Mouse (Mus musculus) brain, embryonic 18.5 days (tissue): ENCODE data around the gene Pwp1.
A peak's percentile ranks its signal among the peaks of the same experiment; 100 is the strongest.
"Not testable (repeated sequence)": the region's sequence is repeated elsewhere in the genome, so short reads cannot be mapped to it uniquely, and the experiment has no call there.

Source experiments
- DNase-seq: peaks from one replicate; pipeline ENCODE4 v3.0.0-alpha.2; 2012; ENCODE audit warnings: low read depth, low spot score

Gene Pwp1

DNA sequence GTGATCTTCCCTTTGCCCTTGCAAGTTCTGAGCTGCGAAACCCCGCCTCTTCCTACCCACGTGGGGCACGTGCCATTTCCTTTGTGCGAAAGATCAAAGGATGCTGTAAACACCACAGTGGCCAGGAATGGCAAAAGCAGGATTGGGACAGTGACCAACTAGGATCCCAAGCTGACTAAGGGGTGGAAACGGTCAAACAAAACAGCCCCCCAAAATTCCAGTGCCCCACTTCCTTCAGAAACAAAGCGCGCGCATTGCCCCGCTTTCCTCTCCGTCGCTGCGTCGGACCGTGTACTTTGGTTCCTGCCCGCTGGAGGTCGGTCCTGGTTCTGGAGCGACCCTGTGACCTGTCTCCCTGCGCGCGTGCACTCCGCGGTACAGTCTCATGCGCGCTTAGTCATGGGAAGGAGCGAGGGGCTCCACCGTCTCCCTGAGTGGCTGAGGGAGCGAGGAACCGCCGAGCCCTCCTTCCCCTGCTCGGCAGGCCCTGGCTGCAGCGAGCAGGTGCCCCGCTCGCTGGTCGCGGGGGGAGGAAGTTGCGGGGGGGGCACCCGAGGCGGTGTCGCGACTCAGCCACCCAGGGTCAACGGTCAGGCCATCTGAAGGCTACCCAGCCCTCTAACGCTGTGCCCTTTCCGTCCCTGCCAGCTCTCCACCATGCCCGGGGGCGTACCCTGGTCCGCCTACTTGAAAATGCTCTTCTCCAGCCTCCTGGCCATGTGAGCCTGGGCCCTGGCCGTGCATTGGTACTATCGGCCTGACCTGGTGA is at the start of gene Pwp1:
TSS of gene Pwp1 (plus strand) at position 410 of the 769 bp plus-strand sequence.
- DNase-seq: peak; percentile 37

DNA sequence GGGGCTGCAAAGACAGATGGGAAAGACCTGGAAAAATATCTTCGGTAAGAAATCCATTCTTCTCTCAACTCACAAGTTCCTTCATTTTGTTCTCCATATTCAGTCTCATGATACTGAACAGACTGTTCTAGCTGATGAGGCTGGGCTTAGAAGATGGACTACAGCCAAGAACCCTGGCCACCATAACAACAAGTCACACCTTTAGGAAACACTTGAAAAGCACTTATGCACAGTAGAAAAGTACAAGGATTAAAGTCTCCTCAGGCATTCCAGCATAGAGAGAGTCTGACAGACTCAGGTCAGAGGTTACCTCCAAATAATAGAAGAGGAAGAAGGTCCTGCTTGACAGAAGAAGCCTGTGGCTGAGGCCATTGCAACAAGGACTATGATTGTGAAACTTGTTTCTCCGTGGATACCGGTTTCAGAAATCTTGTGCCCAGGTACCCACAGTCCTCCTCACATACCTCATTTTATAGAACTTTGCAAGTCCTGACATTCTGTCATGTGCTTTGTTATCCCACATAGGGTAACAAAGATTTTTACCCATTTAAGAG is 7.1 kb upstream of the Pwp1 start:
- not testable (repeated sequence) for DNase-seq

DNA sequence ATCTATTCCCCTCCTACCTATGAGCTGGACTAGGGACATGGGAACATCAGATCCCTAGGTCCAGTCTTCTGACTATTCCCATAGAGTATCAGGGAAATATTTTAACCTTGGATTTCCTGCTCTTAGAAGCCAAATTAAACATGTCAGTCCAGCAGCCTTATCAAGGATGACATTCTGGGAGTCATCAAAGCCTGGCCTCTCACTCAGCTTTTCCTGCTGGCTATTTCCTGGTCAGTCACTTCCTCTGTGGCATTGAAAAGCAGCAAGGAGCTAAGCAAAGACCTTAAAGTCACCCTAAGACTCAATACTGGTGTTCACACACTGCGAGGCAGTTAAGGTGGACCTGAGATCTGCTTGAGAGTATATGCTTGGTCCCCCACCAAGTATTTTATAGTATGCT is 5.5 kb upstream of the Pwp1 start:
- DNase-seq: not testable (repeated sequence)

DNA sequence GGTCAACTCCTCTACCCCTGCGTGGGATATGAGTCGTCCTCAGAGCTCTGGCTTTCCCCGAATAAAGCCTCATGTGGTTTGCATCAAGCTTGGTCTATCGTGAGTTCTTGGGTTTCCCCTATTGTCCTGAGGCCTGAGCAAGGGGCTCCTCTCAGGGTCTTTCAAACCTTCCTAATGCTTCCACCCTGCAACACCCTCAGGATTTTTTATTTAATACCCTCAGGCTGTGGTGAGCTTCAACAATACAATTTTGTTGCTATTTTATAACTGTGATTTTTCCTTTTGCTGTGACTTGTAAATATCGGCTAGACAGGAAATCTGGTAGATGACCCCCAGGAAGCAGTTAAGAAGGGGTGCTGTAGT is 591 bp upstream of the Pwp1 start:
- DNase-seq: not testable (repeated sequence)

DNA sequence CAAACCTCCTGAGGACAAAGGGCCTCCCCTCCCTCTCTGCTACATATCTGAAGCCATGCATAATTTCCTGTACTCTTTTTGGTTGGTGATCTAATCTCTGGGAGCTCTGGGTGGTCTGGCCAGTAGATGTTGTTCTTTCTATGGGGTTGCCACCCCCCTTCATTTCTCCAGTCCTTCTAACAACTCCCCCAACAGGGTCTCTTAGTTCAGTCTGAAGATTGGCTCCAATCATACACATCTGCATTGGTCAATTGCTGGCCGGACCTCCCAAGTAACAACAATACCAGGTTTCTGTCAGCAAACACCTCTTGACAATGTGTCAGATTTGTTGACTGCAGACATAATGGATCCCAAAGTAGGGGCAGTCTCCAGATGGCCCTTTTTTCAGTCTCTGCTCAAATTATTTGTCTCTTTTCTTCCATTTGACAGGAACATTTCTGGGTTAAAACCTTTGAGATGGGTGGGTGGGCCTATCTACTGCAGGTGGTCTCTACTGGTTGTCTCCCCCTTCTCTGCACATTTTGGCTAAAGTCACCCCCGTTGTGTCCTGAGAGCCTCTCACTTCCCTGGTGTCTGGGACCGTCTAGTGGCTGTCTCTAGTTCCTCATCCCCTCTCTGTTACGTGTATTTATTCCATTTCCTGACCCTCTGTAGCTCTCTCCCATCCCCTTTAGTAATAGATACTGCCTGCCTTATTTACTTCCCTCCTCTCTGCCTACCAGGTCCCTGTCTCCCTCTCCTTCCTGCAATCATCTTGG is 17.0 kb downstream of the Pwp1 start:
- DNase-seq: no peak

DNA sequence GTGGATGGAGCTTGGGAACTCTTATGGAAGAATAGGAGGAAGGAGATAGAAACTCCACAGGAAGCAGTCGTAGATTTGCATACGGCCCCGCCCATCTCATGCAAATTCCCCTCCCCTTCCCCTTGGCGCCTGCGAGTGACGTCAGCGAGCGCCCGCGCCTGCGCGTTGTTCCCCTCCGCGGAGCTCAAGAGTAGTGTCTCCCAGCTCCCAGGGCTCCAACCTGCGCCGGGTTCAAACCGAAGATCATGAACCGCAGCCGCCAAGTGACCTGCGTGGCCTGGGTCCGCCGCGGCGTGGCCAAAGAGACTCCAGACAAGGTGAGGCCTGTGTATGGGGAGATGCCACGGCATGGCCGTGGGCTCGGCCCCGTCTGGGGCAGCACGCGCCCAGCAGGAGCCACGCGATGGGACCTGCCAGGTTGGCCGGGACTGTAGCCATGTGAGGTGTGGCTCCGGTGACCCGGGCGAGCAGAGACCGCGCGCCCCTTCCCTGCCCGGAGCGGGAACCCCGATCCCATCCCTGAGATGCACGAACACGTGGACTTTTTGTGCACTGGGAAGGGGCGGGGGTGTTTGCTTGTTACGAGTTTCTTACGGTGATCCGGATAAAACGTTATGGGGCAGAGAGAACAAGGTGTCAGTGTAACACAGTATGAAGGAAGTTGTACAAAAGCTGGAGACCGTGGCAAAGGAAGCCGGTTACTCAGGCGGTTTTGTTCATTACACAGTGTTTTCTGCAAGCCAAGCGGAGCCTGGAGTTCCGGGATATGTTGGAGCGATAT is 42.6 kb downstream of the Pwp1 start:
- DNase-seq: peak; percentile 79

DNA sequence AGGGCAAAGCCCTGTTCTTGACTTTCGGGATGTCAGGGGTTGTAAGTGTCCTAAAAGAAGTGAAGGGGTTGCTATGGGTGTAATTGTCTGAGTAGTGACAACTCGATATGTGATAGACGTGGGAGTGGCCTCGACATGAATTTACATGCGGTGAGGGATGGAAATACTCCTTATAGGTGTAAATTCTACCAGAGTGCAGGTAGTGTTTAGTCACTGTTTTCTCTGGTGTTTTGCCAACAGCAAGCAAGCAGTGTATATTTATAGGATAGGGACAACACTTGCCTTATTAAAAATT is 43.1 kb downstream of the Pwp1 start:
- DNase-seq: no peak

DNA sequence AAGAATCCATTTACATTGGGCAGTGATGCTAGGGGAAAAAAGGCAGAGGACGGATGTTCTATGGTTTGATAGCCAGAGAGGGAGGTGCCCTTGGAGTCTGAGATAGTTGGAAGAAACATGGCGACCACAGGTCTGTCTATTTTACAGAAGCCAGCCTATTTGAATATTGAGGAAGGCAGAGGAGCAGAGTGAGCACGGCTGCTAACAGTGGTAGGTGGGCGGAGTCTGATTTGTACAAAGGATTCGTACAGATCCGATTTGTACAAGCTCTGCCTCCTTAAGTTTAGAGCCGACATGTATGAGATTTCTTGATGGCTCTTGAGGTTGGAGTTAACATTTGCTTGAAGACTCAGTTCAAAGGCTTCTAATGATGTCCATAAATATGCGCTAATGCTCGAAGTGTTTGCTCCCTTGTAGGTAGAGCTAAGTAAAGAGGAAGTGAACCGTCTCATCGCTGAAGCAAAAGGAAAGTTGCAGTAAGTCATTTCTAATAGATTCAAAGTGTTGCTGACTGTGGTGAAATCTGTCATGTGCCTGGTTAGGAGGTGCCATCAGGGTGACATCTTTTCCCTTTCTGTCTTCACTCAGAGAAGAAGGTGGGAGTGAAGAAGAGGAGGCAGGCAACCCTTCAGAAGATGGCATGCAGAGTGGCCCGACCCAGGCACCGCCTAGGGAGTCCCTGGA is 44.7 kb downstream of the Pwp1 start:
- no peak for DNase-seq

DNA sequence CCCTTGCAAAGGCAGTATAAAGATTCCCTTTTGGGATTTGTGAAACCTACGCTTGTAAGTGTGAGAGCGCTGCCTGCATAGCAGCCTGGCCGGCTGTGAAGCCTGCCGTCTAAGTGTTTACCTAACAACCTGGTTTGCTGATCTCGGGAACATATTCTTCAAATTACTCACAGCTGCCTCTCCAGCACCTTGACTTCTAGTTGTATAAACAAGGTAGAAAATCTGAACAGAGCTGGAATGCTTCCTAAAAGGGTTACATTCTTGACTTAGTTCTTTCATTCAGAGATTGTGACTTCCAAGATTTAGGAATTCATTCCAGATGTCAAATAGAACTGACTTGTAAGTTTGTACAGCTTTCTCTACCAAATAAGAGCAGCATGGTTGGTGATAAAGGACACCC is 46.5 kb downstream of the Pwp1 start:
- no peak for DNase-seq

DNA sequence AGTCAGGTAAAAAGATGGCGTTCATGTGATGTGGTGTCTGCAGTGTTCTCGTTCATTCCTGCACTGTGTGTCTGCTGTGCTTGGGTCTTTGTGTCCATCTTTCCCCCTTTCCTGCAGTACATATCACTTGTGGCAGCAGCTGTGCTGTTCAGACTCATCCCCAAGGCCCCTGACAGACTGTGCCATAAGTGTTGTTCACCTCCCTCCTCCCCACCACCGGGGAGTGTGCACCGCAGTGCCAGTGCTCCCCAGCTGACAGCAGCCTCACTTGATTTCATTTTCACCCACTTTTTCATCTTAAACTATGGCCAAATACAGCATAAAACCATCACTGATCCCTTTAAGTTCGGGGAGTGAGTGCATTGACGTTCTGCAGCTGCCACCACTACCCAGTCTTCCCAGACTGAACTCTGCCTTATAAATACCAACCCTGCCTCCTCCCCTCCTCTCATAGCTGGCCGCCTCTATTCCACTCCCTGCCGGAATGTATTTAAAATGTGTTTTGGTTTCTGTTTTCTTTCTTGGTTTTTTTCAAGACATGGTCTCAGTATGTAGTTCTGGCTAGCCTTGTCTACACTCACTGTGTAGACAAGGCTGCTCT is 50.7 kb downstream of the Pwp1 start:
- DNase-seq: no peak

DNA sequence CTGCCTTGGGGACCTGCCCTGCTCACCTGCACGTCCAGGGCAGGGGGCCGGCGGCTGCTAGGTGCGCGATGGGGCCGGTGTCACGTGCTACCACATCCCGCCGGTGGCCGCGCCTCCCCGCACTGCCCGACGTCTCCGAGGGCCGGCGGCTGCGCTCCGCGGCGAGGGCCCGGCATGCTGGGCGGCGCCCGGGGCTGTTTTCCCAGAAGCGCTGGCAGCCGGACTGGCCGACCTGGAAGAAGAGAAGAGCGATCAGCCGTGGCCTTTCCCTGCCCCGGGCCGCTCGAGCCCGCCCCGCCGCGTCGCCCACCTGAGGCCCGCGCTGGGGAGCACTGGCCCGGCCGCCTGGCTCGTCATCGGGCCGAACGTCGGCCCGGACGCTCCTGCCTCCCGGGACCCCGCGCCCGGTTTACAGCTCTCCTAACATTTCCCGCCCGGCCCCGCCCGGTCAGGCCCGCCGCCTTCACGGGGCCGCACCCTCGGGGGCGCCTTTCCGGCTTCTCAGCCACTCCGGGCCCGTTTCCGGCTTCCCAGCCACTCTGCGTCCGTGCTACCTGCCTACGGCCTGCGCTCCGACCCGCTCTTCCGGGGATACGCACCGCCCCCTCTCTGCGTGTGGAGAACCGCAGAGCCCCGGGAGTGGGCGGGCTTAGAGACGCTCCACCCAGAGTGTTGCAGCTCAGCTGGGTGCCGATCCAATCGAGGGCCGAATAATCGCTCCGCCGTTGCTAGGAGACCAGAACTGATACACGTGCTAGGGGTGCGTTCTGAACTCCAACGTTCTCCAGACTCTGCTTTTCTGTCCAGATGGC is 87.4 kb downstream of the Pwp1 start, which contains the start of gene Prdm4:
TSS of gene Prdm4 (minus strand) at position 645 of the 812 bp plus-strand sequence.
- peak; percentile 97 for DNase-seq

DNA sequence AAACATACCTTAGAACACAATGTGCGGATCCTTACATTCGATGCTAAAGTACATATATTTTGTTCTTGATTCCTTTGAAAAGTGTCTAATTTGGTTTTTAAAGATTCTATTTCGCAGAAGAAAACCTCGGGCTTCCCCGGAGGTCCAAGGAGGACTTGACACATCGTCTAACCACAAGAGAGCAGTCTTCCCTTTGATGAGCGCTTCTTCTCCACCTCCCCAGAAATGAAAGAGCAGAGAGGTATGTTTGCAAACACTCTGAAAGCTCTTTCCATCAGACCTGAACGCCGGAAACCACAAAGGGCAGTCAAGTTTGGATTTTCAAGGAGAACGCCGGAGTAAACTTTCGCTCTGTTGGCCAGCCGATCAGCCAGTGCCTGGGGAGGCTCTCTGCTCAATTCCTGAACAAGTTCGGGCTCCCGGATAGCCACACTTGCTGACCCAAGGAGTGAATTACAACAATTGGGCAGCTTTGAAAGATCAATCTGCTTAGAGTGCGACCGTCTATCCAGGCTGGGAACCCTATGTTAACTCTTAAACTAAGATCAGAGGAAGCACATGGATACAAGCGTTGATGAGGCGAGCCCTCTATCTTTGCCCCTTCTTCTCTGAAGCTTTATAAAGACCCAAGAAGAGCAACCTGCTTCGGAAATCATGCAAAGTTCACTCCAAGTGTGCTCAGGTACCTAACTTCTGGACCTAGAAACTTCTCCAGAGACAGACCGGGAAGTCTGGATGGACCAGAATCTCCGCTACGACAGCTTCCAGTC is 98.6 kb downstream of the Pwp1 start, which contains the start of gene Ascl4:
TSS of gene Ascl4 (plus strand) at position 6 of the 770 bp plus-strand sequence.
- DNase-seq: no peak

DNA sequence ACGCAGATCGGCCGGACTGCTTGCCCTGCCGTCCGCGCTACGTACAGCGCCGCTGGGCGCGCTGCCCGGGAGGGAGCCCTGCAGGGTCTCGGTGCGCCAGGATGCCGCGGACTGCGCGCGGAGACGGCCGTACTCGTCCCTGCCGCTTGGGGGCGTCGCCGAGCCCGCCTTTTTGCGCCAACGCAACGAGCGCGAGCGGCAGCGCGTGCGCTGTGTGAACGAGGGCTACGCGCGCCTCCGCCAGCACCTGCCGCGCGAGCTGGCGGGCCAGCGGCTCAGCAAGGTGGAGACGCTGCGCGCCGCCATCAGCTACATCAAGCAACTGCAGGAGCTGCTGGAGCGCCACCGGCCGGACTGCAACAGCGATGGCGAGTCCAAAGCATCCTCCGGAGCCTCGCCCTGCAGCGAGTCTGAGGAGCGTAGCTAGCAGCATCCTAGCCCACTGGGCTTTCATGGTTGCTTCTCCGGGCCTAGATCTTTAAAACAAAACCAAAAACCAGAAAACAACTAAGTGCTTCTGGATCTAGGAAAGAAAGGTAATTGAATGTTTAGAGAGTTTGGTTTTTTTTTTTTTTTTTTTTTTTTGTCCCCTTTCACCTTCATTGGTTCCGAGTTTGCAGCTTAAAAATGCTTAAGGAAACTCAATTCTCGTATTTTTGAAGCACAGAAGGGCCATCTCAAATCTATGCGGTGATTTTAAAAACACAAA is 99.4 kb downstream of the Pwp1 start:
- DNase-seq: peak; percentile 57

DNA sequence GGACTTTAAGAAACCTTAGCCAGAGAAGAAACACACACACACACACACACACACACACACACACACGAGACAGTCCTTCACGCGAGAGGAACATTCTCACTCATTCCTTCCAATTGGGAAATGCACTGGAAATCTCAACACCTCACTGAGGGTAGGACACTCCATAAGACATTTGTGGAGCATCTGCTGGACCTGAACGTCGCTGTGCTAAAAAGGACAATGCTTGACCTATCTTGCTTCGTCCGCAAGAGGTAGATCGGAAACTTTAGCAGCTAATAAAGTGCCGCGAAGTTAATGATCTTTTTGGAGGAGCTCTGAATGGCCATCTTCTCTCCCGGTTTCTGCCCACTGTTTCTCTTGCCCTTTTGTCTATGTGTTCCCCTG is 99.9 kb downstream of the Pwp1 start:
- no peak for DNase-seq

DNA sequence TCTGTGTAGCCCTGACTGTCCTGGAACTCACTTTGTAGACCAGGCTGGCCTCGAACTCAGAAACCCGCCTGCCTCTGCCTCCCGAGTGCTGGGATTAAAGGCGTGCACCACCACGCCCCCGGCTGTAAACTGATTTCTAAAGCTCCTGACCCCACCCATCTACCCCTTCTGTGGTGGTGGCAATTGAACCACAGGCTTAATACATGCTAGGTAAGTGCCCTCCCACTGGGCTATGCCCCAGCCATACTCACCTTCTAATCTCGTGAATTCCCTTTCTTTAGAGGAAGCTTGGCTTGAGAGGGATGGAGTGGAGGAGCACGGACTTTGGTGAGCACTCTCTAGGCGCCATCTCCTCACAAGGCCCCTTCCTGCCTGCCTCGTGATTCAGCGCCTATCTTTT is 100.7 kb downstream of the Pwp1 start:
- no peak for DNase-seq

DNA sequence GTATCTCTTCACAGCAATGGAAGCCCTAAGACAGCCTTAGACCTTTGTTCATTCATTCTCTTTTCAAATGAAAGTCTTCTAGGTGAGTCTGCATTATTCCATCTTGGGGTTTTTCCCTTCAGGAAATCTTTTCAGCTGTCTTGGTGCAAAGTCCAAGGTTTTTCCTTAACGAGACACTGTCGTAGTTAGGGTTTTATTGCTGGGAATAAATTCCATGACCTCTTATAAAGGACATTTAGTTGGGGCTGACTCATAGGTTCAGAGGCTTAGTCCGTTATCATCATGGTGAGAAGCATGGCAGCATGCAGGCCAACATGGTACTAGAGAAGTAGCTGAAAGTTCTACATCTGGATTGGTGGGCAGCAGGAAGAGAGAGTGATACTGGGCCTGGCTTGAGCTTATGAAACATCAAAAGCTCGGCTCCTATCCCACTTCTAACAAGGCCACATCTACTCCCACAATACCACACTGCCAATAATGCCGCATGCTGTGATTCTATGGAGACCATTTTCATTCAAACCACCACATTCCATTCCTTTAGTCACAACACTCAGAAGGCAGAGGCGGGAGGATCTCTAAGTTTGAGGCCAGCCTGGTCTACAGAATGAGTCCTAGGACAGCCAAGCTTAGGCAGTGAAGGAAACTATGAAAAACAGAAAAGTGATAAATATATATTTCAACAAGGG is 107.1 kb downstream of the Pwp1 start:
- DNase-seq: no peak
